Mouse (Mus musculus): ENCODE measurements at regions not wholly inside any gene's neighbourhood (a gene's known extent, or its start where the extent isn't known, plus 50 kb on each side); places are given as distances from the start of the nearest gene placed in this dataset.

DNA sequence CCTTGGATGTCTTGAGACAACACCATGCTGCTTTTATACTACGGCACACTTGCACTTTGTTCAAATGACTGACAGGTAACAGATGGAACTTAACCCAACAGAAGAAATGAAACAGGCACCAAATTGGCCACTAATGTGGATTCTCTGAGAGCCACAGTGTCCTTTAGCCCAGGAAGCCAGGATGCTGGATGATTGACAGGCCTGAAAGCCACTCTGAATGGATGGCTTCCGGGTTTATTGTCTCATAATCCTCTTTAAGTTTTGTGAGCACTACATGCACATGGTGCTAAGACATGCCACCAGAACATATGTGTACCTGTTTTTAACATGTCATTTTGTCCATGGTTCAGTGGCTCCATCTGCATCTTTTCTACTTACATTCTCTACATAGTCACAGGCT, 152.7 kb downstream of the Drd1 start:
- no peak for DNase-seq (ENCODE audit: low spot score in 2 of 2)

DNA sequence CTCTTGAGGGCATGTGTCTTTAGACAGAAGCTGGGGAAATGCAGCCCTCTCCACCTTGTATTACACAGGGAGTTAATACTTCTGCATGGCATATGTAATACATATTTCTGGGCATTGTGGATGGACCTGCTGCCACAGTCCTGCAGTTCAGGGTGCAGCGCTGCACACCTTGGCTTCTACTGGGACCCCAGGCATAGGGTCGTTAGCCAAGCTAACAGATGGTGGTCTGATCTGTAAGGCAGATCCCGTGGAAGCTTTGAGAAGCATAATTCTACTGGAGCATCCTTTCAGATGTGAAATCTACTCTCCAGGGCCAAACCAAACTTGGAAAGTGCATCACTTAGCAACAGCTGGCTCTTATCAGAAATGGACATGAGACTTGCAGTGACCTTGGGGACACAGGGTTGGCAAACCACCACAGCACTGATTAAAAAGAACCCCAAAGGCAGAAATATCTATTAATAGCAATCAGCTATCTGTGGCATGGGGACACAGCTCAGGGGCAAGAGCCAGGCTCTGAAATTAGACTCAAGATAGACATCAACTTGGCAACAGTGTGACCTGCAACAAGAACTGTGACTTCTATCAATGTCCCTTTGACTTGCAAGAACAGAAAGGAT, 155.0 kb downstream of the Drd1 start:
- DNase-seq (ENCODE audit: low spot score in 2 of 2): no peak

DNA sequence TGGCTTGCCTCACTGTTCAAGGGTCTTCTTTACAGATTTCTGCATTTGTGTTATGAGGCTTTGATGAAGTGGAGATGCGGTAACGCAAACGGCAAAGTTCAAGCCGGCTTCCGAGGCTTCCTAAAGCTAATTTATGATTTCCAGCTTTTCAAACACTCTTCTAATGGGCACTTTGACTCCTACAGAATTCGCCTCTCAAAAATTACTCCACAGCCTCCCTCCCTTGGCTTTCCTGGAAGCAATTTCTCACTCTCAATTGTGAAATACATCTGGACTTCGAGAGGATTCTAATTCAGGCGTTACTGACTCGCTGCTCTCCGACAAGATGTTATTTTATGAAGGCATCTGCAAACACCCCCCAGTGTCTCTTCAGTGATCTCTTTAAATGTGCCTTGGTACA, 157.2 kb downstream of the Drd1 start:
- DNase-seq (ENCODE audit: low spot score in 2 of 2): no peak

DNA sequence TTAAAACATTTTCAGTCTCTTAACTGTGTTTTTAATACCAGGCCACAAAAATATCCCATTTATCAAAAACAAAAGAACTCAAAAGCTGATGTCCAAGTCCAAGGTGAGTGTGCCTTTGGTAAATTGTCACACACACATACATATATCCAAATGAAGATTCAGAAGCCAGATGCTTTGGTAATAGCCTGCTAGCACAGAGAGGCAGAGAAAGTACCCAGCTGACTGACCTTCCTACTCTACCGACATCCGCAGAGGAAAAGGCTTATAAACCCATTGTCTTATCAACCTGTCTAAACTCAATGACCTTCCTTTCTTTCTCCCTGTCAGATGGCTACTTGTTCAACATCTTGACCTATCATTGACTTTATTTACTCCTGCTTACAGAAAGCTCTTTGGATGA, 158.3 kb downstream of the Drd1 start:
- no peak for DNase-seq (ENCODE audit: low spot score in 2 of 2)

DNA sequence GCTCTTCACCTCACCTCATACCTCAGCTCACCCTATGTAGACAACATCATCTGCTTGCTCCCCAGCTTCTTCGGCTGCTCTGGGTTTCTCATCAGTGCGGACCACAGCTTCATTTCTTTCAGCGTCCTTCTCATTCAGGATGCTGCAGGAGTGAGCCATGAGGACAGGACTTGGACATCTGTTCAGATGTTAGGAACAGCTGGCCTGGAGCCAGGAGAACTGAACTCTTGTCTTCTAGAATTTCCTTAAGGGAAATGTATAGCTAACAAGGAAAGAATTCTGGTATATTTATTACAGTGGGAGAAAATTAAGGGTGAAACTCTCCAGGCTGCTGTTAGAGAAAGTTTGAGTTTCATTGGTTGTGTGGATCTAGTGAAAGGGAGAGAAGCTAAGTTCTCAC, 167.1 kb downstream of the Drd1 start:
- DNase-seq (ENCODE audit: low spot score in 2 of 2): no peak

DNA sequence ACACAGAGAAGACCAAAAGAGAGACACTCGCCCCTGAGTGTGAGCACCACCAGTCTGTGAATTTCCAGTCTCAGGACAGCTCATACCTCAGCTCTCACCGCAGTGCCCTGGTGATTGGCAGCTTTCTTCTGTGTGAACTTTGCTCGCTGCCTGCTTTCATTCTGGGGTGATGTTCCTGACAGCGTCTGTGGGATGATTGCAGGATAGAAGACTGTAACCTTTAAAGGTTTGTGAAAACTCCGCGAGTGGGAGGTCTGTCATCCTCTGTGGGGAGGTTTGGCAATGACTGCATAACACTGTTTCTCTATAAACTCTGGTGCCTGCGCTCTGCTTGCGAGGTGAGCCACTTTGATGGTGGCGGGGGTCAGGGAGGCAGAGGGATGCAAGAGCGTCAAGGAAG, 169.7 kb downstream of the Drd1 start:
- no peak for DNase-seq (ENCODE audit: low spot score in 2 of 2)

DNA sequence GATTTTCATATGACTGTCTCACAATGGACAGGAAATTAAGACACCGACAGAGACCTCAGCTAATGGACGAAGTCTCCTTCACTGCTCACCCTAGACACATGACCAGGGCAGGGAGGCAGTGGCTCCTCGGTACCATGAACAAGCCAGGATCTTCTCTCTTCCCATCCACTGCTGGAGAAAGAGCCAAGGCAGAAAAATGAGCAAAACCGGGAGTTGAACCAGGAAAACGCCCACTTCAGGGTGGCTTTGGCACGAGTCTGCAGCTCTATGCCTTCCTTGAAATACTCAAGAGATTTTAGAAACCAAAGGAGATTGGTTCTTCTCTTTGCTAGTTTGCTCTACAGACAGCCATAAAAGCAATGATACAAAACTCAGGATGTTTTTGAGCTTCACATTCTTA, 172.3 kb downstream of the Drd1 start:
- DNase-seq (ENCODE audit: low spot score in 2 of 2): no peak

DNA sequence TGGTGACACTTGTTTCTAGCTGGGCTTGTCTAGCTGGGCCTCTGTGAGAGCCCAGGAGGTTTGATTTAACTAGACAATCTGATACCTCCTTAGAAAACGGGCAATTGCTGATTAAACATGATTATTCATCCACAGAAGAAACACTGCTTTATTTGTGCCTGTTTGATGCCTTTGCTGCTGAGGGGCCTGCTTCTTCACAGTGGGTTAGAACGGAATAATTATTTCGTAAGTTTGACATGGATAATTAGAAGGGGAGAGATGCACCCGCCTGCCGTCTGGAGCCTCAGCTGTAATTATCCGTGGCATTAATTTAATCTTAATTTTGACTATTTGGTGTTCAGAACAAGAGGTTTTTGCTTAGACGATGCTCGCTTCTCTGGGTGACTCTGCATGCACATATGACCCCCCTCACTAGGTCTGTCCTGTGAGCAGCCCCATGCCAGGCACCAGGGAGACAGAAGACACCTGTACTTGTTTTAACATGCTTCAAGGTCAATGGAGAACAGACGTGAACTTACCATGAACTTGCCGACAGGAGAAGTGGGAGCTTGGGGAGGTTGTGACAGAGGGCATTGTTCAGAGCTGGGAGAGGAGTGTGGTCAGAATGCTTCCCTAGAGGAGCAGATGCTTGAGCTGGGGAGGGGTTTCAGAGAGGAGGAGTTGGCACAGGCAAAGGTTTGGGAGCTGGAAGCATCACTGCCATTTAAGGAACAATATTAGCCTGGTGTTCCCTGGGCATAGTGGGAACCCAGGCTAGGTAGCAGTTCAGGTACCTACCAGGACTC, 174.8 kb downstream of the Drd1 start:
- DNase-seq (ENCODE audit: low spot score in 2 of 2): no peak

DNA sequence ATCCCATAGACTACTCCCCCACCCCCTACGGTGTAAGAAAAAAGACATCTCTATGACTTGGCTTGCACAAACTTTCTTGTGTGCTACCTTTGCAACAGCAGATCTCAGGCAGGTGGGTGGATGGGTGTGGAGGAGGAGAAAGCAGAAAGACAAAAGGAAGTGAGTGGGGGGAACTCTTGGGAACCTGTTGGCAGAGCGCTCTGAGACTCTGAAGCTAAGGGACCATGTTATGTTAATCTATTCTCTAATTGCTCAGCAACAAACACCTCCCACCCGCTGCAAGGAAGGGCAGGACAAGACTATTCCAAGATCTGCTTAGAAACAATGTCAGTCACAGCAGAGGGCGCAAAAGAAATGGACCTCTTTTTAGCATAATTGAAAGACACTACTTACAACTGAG, 180.0 kb downstream of the Drd1 start:
- no peak for DNase-seq (ENCODE audit: low spot score in 2 of 2)

DNA sequence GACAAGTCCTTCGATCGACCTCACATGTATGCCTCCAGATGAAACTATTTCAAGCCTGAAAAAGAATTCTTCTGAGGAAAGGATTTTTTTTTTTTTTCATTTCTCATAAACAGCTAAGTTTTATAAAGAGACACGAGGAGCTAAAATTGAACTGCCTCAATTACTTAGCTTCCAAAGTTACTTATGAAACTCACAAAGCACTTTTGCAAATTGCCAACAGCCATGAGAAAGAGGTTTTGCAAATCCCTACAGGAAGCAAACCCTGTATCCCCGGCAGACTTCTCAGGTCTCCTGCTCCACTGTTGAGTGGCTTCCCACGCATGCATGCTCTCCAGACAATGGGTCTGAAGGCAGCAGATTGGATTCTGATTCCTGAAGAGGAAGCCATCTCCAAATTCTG, 190.2 kb downstream of the Drd1 start:
- DNase-seq (ENCODE audit: low spot score in 2 of 2): no peak

DNA sequence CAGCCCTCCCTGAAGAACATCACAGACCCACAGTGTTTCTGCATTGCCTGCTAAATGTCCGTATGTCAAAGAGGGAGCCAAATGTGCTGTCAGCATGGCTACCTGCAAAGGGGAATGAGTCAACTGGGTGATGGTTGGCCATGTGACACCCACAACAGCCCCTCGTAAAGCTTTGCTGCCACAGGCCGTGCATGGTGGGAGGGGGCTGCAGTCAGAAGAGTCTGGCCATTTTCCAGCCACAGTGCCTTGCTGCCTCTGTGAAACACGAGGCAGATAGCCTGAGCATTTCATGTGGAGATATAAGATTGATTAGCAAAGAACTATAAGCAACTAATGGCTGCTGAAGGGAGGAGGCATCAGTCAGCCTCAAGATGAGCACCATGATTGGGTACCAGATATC, 193.2 kb downstream of the Drd1 start:
- DNase-seq (ENCODE audit: low spot score in 2 of 2): no peak

DNA sequence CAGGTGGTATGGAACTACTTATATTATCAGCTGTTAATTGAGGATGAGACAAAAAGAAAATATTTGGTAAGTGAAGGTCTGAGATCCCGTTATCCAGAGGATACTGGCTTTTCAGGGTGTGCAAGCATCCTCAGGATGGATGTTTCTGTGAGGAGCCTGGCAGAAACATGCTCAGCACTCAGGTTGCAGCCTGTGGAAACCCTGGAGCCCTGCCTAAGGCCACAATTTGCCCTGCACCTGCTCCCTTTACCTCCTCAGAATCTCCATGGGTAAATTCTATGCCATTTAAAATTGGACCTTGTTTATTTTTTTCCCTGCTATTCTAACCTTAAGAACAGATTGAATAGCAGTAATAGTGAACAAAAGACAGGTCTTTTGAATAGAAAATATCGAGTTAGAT, 201.3 kb downstream of the Drd1 start:
- DNase-seq (ENCODE audit: low spot score in 2 of 2): no peak

DNA sequence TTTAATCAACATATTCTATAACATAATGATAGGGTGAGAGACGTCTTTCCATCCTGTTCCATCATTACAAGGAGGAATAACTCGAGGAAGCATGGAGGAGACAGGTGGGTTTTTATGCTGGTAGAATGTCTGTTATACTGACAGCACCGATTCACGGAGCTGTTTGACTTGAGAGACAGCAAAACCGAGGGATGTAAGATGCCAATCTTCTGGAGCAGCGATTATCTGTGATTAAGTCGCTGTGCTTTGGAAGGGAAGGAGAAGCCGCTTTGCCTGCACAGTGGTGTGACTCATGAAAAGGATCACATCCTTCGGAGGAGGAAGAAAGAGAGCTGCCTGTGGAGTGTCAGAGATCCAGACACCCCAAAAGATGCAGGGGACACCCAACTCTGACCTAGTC, 205.4 kb downstream of the Drd1 start:
- no peak for DNase-seq (ENCODE audit: low spot score in 2 of 2)

DNA sequence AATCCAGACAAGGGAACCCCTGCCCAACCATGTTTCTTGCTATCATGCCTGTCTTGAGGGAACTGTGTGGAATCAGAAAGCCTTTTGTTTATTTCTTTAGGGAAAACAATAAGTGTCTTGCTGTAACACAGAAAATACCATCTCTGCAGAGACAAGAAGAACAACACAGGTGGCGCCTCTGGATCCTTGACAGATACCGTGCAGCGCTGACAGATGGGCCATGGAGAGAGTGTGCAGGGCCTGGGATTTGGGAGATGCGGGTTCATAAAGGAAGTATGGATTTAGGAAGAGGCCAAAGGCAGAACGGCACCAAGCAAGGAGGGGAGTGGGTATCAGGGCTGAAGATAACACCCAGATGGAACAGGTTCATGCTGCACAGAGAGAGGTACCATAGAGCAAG, 209.3 kb downstream of the Drd1 start:
- DNase-seq (ENCODE audit: low spot score in 2 of 2): no peak

DNA sequence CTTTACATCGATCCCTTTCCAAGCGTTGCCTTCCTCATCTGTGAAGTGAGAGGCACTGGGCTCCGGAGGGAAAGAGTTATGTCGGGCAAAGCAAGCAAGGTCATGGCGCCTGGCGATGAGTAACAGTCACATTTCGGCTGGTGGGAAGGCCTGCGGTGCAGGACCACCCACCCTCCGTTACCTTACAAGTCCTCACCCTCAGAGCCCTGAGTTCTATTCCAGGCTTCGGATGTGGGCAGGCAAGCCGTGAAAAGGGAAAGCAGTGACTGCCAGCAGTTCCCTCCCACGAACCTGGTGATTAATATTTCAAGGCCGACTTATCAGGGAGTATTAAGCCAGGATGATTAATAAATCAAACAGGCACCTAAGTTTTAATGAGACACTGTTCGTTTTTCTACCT, 209.7 kb downstream of the Drd1 start:
- DNase-seq (ENCODE audit: low spot score in 2 of 2): no peak

DNA sequence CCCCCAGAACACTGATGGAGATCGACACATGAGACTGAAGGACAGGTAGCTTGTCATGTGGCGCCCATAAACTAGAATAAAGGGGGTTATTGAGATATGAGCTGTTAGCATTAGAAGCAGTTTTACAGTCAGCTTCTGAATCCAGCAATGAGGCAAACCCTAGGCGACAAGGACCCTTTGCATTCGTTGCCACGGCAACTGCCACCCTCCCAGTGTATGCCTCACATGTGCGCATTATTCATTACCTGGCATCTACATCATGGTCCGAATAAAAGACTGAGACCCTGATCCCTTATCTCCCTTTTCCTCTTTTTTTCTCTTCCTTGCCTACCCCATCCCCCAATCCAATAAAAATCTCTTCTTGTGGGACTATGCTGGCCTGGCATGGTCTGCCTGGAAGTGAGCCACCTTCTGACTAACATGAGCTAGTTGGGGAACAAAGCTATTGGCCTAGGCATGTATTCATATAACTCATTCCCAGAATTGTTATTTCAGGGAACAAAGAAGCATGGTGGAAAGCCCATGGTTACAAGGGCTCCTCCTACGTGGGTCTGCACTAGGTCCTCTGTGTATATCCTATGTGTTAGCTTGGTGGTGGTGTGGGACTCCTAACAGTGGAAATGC, 229.4 kb downstream of the Drd1 start:
- DNase-seq (ENCODE audit: low spot score in 2 of 2): no peak

DNA sequence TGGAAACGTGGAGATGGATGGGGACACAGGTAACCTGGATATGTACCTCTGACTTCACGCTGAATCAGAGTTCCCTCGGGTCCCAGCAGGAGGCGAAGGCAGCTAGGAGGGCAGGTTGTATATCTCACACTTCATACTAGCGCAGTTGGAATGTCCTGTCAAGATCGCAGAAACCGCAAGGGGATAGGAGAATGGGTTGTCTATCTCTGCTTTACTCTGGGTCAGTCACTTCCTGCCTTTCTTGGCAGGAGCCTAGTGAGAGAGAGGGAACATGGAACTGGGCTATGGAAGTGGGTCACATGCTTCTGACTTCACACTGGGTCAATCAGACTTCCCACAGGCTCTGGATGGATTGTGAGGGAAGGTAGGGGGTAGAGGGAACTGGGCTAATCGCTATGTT, 233.4 kb downstream of the Drd1 start:
- DNase-seq (ENCODE audit: low spot score in 2 of 2): no peak

DNA sequence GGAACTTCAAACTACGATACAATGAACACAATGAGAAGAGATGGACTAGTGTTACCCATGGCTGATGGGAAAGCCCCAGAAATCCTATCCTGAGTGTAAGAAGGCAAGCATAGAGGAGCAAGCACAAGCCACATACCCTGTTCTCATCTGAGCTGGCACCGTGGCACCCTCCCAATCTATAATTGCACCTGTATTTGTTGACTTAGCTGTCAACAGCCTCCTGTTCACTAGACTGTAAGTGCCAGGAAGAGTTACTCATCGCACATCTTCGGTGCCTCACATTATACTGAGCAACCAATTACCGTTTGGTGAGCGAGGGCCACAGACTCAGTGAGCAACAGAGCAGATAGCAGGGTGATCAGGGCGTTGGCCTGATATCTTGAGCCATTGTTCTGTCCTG, 239.9 kb downstream of the Drd1 start:
- DNase-seq (ENCODE audit: low spot score in 2 of 2): no peak

DNA sequence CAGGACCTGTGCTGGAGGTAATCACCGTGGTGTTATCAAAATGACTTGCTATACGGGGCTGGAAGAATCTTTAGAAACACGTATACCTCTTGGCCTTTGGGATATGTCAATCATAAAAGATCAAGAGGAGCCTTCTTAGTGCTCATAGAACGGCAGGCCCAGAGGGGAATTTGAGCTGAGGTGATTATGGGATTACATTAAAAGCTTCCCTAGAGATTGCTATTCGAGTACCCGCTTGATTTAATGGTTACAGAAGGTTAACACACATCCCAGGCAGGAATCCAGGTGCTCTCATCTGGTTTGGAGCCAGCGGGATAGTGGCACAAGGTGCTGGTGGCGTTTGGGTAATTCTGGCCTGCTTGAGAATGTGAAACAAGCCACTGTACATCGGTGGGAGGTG, 241.4 kb downstream of the Drd1 start:
- DNase-seq (ENCODE audit: low spot score in 2 of 2): no peak

DNA sequence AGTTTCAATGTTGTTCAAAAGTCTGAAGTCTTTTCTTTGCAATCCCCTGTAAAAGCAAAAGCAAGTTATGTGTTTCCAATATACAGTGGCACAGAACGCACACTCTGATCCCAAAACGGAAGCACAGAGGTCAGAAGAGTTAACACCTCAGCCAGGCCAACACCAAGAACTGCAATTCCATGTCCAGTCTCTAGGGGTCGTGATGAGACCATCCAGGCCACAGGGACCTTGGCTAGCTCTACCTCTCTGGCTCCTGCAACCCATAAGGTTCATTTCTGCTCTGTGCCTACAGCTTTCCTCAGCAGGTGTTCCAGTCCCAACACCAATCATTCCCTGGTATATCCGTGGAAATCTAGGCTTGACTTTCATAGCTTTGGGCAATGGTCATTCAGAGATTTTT, 243.6 kb downstream of the Drd1 start:
- no peak for DNase-seq (ENCODE audit: low spot score in 2 of 2)

DNA sequence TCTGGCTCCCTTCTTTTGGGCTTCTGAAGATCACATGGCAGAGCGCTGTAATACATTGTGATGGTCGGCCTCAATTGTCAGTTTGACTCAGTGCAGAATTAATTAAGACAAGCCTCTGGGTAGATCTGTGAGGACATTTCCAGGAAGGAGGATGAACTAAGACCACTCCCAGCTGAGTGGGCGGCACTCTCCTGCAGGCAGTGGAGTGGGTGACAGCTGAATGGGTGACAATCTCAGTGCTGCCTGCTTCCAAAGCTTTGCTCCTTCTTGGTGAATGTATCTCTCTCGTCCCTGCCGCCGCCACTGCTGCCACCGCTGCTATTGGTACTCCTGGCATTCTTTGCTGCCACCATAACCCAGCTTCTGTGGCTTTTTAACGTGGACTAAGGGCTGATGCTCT, 244.4 kb downstream of the Drd1 start:
- DNase-seq (ENCODE audit: low spot score in 2 of 2): no peak

DNA sequence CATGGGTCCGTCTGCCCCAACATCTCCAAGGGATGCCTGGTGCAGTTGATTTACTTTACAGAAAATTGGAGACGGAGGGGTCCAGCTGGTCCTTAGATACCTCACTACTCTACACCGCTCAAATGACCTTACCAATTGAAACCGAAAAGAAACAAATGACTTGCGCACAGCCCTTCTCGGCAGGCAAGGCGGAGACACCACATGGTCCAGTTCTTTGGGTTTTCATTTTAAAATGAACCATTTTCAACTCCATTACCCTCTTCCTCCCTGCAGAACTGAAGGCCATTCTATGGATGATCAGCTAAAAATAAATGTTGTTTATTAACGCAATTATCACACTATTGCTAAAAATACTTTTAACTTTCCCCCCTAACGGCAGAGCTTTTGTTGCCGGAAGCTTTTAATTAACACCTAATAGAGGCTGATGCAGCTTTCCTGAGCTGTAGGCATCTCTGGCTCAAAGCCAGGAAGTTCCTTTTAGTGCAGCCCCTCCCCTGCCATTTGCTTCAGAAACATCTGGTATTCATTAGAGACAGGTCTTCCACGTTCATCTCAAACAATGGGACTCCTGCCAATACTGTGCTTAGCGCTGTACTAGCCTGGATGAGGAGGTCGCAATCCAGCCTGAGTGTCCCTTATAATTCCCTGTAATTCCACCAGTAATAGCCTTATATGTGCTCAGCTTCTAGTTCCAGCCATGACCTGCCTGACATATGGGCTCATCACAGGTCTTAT, 247.5 kb downstream of the Drd1 start:
- DNase-seq (ENCODE audit: low spot score in 2 of 2): no peak

DNA sequence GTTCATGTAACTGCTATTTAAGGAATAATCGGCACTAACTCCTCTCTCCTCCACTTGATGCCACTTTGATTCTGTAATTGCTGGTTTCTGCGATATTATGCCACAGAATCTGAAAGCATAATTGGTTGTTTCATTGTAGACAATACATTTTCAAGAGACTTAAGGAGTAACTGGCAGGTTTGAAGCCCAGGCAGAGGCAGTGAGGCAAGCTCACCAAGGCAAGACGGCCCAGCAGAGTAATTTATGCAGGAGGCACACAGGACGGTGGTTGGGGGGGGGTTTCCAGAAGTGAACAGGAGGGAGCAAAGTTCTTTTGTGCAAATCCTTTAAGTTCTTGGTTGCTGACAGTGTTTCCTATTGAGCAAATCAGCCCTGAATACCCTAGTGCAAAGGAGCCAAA, 249.6 kb downstream of the Drd1 start:
- no peak for DNase-seq (ENCODE audit: low spot score in 2 of 2)
